Mouse (Mus musculus): Measurements from ENCODE around the gene Sympk. TPM values are rescaled to one million over a fixed set of nuclear protein-coding genes. Genes with fewer than 3 reads are reported as not detected.

The Sympk gene
- polyA plus RNA-seq, 1 experiment from 2014 or later: 26.1 TPM

DNA sequence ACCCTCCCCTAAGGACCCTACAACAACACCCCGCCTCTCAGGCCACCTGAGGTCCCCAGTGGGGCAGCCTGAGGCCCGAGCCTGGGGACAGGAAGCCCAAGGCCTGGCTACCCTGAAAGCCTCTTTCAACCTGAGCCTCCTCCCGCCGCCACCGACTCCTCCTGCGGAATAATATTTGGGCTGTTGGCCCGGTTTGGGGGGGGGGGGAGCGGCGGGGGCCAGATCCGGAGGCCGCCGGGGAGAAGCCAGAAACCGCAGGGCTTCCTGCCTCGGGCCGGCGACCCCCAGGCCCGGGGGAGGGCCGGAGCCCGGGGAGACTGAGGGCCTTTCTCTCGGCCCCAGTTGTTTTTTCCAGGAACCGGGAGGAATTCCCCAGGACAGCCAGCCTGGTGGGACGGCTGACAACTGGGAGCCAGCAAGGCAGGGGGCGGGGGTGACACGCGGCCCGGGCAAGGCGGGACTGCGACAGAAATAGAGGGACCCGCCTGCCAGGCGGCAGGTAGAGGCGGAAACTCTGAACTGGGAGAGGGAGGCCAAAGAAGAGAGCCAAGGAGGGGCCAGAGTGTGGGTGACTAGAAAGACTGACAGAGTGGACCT, 12.1 kb upstream of the Sympk start:
- peaks cover 4% of the 10 kb centered on the region for H3K36me3 ChIP-seq (ENCODE audit: control insufficient read depth, insufficient read depth, low read length)
- H3K4me2 ChIP-seq (ENCODE audit: low read length): peak overlapping the region; percentile 60
- no peaks in the 10 kb centered on the region for H3K27me3 ChIP-seq (replicated peaks; ENCODE audit: control insufficient read depth, insufficient read depth, low read length)
- peak overlapping the region; percentile 25 for H3K4me3 ChIP-seq (ENCODE audit: low read depth, low read length)
- no peaks in the 10 kb centered on the region for H3K9me3 ChIP-seq (ENCODE audit: control insufficient read depth, low read length)
- DNase-seq (ENCODE audit: low spot score) (peak; percentile 70), ATAC-seq (replicated peaks; ENCODE audit: low FRiP score, low TSS enrichment, low read depth) (peak; percentile 22; the same call in 1 of the 2 replicates)
- H3K27ac ChIP-seq (ENCODE audit: low read depth): peak overlapping the region; percentile 70
- peaks cover 14% of the 10 kb centered on the region for H3K4me1 ChIP-seq (replicated peaks; ENCODE audit: control insufficient read depth, insufficient read depth, low read length)
- peak overlapping the region; percentile 62 for H3K9ac ChIP-seq (ENCODE audit: low read length)
- 3% methylated on average over 27 of the region's 31 CpGs for WGBS

DNA sequence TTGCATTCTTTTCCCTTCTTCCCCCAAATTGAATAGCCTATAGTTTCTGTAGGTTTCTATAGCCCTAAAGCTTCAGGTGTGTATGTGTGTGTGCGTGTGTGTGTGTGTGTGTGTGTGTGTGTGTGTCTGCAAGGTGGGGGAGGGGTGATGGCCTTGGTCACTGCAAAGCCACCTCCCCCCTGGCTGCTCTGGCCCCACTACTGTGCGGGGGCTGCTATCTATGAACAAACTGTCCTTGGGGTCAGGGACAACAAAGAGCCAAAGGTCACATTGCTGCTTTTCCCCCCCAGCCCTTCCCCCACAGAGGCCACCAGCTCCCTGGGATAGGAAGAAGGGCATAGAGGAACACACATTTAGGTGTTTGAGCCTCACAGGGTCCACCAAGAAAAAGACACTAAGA, 11.3 kb upstream of the Sympk start:
- Histone ChIP-seq H3K9ac (ENCODE audit: low read length) (no peak overlapping the region), H3K4me3 (ENCODE audit: low read depth, low read length) (no peak overlapping the region), H3K9me3 (ENCODE audit: control insufficient read depth, low read length) (no peaks in the 10 kb centered on the region), H3K27me3 (replicated peaks; ENCODE audit: control insufficient read depth, insufficient read depth, low read length) (no peaks in the 10 kb centered on the region), H3K4me2 (ENCODE audit: low read length) (no peak overlapping the region), H3K27ac (ENCODE audit: low read depth) (no peak overlapping the region), H3K36me3 (ENCODE audit: control insufficient read depth, insufficient read depth, low read length) (no peaks in the 10 kb centered on the region), H3K4me1 (replicated peaks; ENCODE audit: control insufficient read depth, insufficient read depth, low read length) (peaks cover 14% of the 10 kb centered on the region)
- WGBS: 39% methylated on average over 2 of the region's 2 CpGs
- no peak for ATAC-seq (replicated peaks; ENCODE audit: low FRiP score, low TSS enrichment, low read depth)
- no peak for DNase-seq (ENCODE audit: low spot score)

DNA sequence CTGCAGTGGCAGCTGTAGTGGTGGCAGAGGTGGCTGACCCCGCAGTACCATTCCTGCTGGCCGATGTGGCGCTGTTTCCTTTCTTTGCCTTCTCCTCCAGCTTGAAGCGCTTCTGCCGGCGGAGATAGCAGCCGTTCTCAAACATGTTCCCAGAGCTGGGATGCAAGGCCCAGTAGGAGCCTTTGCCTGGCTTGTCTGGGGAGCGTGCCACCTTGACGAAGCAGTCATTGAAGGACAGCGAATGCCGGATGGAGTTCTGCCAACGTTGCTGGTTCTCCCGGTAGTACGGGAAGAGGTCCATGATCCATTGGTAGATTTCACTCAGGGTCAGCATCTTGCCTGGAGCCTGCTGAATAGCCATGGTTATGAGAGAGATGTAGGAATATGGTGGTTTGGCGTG, 9.7 kb upstream of the Sympk start:
- Histone ChIP-seq H3K4me3 (ENCODE audit: low read depth, low read length) (no peak overlapping the region), H3K9ac (ENCODE audit: low read length) (0 out of 2 replicates have a peak overlapping the region, but pooled peaks have one; percentile 3), H3K36me3 (ENCODE audit: control insufficient read depth, insufficient read depth, low read length) (no peaks in the 10 kb centered on the region), H3K4me2 (ENCODE audit: low read length) (no peak overlapping the region), H3K4me1 (replicated peaks; ENCODE audit: control insufficient read depth, insufficient read depth, low read length) (peaks cover 10% of the 10 kb centered on the region), H3K27ac (ENCODE audit: low read depth) (no peak overlapping the region), H3K27me3 (replicated peaks; ENCODE audit: control insufficient read depth, insufficient read depth, low read length) (no peaks in the 10 kb centered on the region), H3K9me3 (ENCODE audit: control insufficient read depth, low read length) (no peaks in the 10 kb centered on the region)
- WGBS: 66% methylated on average over 15 of the region's 15 CpGs
- DNase-seq (ENCODE audit: low spot score) (no peak), ATAC-seq (replicated peaks; ENCODE audit: low FRiP score, low TSS enrichment, low read depth) (no peak)

DNA sequence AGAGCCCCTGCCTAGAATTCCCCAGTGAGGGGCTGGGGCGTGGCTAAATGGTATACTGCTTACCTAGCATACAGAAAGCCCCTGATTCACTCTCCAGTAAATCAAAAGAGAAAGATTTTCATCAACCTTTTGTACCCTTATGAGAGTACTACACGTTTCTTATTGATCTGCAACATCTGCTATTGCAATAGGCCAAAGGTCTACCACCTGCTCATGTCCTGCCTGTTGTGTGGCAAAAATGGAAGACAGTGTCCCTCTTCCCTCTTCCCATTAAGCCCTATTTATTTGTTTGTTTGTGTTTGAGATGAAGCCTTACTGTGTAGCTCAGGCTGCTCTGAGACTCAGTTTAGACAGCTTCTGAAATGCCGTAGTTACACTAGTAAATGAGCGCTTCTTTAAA, 8.1 kb upstream of the Sympk start:
- no peak for ATAC-seq (replicated peaks; ENCODE audit: low FRiP score, low TSS enrichment, low read depth)
- Histone ChIP-seq H3K9ac (ENCODE audit: low read length) (no peak overlapping the region), H3K27me3 (replicated peaks; ENCODE audit: control insufficient read depth, insufficient read depth, low read length) (peaks cover 10% of the 10 kb centered on the region; the same call in 1 of the 2 replicates), H3K36me3 (ENCODE audit: control insufficient read depth, insufficient read depth, low read length) (no peaks in the 10 kb centered on the region), H3K4me2 (ENCODE audit: low read length) (no peak overlapping the region), H3K27ac (ENCODE audit: low read depth) (no peak overlapping the region), H3K4me3 (ENCODE audit: low read depth, low read length) (no peak overlapping the region), H3K4me1 (replicated peaks; ENCODE audit: control insufficient read depth, insufficient read depth, low read length) (peaks cover 10% of the 10 kb centered on the region), H3K9me3 (ENCODE audit: control insufficient read depth, low read length) (no peaks in the 10 kb centered on the region)
- DNase-seq (ENCODE audit: low spot score): no peak
- 89% methylated on average over 4 of the region's 4 CpGs for WGBS

DNA sequence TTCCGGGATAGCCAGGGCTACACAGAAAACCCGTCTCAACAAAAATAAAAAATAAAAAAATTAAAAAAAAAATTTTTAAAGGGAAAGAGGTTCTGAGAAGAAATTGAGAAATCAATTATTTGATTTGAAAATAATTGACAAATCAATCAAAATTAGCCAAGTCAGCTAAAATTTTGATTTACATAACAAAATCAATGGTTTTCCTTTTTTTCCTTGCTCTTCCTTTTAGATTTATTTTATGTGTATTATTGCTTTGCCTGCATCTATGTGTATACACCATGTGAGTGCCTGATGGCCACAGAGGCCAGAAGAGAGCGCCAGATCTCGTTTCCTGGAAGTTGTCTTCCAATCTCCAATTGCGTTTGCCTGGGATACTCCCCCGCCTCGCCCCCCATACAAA, 6.3 kb upstream of the Sympk start:
- Histone ChIP-seq H3K36me3 (ENCODE audit: control insufficient read depth, insufficient read depth, low read length) (no peaks in the 10 kb centered on the region), H3K27me3 (replicated peaks; ENCODE audit: control insufficient read depth, insufficient read depth, low read length) (peaks cover 26% of the 10 kb centered on the region), H3K4me1 (replicated peaks; ENCODE audit: control insufficient read depth, insufficient read depth, low read length) (no peaks in the 10 kb centered on the region), H3K9ac (ENCODE audit: low read length) (no peak overlapping the region), H3K27ac (ENCODE audit: low read depth) (no peak overlapping the region), H3K9me3 (ENCODE audit: control insufficient read depth, low read length) (no peaks in the 10 kb centered on the region), H3K4me2 (ENCODE audit: low read length) (no peak overlapping the region), H3K4me3 (ENCODE audit: low read depth, low read length) (no peak overlapping the region)
- ATAC-seq (replicated peaks; ENCODE audit: low FRiP score, low TSS enrichment, low read depth) (no peak), DNase-seq (ENCODE audit: low spot score) (no peak)
- WGBS: 86% methylated on average over 7 of the region's 7 CpGs

DNA sequence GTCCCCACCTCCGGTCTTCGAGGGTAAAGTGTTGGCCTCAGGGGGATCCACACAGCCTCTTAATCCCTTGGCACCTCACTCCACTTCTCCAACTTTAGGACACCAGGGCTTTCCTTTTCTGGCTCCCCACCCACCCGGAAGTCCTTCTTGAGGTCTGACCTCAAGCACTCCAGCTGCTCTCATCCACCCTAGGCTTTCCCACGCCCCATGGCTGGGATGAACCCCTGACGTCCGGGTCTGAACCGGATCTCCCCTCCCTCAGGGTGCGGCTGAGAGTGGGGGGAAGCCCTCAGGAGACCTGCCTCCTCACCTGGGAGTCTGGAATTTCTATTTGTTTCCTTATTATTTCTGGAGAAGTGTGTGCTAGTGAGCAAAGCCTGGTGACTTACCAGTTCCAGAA, 3.1 kb upstream of the Sympk start:
- DNase-seq (ENCODE audit: low spot score) (no peak), ATAC-seq (replicated peaks; ENCODE audit: low FRiP score, low TSS enrichment, low read depth) (no peak)
- H3K27ac ChIP-seq (ENCODE audit: low read depth): no peak overlapping the region
- WGBS: 17% methylated on average over 8 of the region's 8 CpGs
- H3K36me3 ChIP-seq (ENCODE audit: control insufficient read depth, insufficient read depth, low read length): no peaks in the 10 kb centered on the region
- peaks cover 34% of the 10 kb centered on the region for H3K27me3 ChIP-seq (replicated peaks; ENCODE audit: control insufficient read depth, insufficient read depth, low read length)
- H3K4me2 ChIP-seq (ENCODE audit: low read length): peak overlapping the region; percentile 30
- peaks cover 10% of the 10 kb centered on the region; the same call in 1 of the 2 replicates for H3K4me1 ChIP-seq (replicated peaks; ENCODE audit: control insufficient read depth, insufficient read depth, low read length)
- 0 out of 2 replicates have a peak overlapping the region, but pooled peaks have one; percentile 6 for H3K4me3 ChIP-seq (ENCODE audit: low read depth, low read length)
- no peaks in the 10 kb centered on the region for H3K9me3 ChIP-seq (ENCODE audit: control insufficient read depth, low read length)
- no peak overlapping the region for H3K9ac ChIP-seq (ENCODE audit: low read length)

DNA sequence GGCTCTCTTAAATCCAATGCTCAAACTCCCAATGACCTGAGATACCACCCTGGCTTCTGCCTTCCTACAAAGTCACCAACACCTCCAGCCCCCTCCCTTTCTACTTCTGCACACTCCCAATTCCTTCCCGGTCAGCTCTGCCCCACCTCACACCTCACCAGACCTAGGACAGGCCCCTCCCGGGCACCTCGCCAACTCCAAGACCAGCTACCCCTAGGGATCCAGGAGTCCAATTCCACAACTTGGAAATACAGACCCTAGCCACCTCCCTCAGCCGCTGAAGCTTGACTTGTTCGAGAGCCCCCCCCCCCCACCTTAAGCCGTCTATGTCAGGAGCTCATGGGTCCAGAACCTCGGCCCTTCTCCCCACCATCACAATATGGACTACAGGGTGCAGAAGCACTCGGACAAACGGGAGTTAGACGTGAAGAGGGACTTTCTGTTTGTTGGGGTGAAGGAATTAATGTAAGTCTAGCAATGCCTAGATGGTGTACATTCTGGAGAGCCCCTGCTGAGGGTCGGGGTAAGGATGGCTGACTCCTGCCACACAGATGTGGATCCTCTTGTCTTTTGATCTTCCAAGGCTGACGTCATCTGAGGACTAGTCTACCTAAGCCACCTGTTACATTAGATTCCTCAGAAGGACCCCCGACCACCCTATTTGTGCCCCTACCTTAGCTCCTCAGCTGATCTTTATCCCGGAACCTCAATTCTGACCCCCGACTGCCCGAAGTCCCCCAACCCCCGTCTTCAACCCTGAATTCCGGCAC, 1.8 kb upstream of the Sympk start:
- ATAC-seq (replicated peaks; ENCODE audit: low FRiP score, low TSS enrichment, low read depth): no peak
- Histone ChIP-seq H3K27me3 (replicated peaks; ENCODE audit: control insufficient read depth, insufficient read depth, low read length) (peaks cover 34% of the 10 kb centered on the region), H3K4me3 (ENCODE audit: low read depth, low read length) (peak overlapping the region; percentile 91), H3K4me1 (replicated peaks; ENCODE audit: control insufficient read depth, insufficient read depth, low read length) (peaks cover 11% of the 10 kb centered on the region; the same call in 1 of the 2 replicates), H3K36me3 (ENCODE audit: control insufficient read depth, insufficient read depth, low read length) (no peaks in the 10 kb centered on the region), H3K9ac (ENCODE audit: low read length) (no peak overlapping the region), H3K4me2 (ENCODE audit: low read length) (peak overlapping the region; percentile 30), H3K27ac (ENCODE audit: low read depth) (no peak overlapping the region), H3K9me3 (ENCODE audit: control insufficient read depth, low read length) (no peaks in the 10 kb centered on the region)
- WGBS: 48% methylated on average over 18 of the region's 18 CpGs
- DNase-seq (ENCODE audit: low spot score): no peak

DNA sequence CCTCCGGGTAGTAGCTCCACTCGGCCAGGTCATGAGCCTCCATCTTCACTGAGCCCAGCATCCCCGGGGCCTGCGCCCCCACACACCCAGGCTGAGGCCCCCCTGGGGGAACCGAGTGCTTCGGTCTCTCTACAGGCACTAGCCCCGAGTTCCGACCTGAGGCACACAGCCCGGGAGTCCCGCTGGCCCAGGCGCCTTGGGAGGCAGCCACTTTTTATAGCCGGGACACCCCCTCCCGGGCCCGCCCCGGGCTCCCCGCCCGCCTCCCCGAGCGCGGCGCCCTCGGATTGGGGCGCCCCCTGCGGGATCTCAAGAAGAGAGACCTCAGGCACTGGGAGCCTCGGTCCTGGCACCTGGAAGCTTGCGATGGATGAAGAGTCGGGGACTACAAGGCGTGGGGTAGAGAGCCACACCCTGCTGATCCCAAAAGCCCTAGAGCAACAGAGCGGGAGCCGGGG, 791 bp upstream of the Sympk start, which contains the start of gene Foxa3:
Gene Foxa3 (minus strand): TSS at position 182 of the 458 bp plus-strand sequence.
- H3K36me3 ChIP-seq (ENCODE audit: control insufficient read depth, insufficient read depth, low read length): peaks cover 2% of the 10 kb centered on the region; the same call in 1 of the 2 replicates
- no peaks in the 10 kb centered on the region for H3K9me3 ChIP-seq (ENCODE audit: control insufficient read depth, low read length)
- H3K4me3 ChIP-seq (ENCODE audit: low read depth, low read length): peak within 1 kb of the TSS; percentile 91
- H3K27me3 ChIP-seq (replicated peaks; ENCODE audit: control insufficient read depth, insufficient read depth, low read length): peaks cover 34% of the 10 kb centered on the region
- peak within 1 kb of the TSS; percentile 89 for H3K9ac ChIP-seq (ENCODE audit: low read length)
- DNase-seq (ENCODE audit: low spot score) (peak; percentile 74), ATAC-seq (replicated peaks; ENCODE audit: low FRiP score, low TSS enrichment, low read depth) (peak; percentile 63)
- WGBS: 2% methylated on average over 30 of the region's 30 CpGs
- H3K27ac ChIP-seq (ENCODE audit: low read depth): 0 out of 2 replicates have a peak within 1 kb of the TSS, but pooled peaks have one; percentile 9
- H3K4me2 ChIP-seq (ENCODE audit: low read length): peak within 1 kb of the TSS; percentile 67
- peaks cover 11% of the 10 kb centered on the region; the same call in 1 of the 2 replicates for H3K4me1 ChIP-seq (replicated peaks; ENCODE audit: control insufficient read depth, insufficient read depth, low read length)
